Mouse (Mus musculus): Measurements from ENCODE around the gene Ccdc9. TPM values are rescaled to one million over a fixed set of nuclear protein-coding genes. Genes with fewer than 3 reads are reported as not detected.
A peak's percentile ranks its signal among the peaks of the same experiment; 100 is the strongest.

The Ccdc9 gene
- 10 to 100 TPM; 34.6 to 36.9 TPM for total RNA-seq (2021)

- intact Hi-C loops (cut with DNase I): loop anchor here (10.0 kb wide), 1 partner anchor 449 kb away; the partner anchor contains the start of gene Ap2s1
- DNase-seq: peak; percentile 99 to 100
Measured at GRCm38 (mm10) chr7:16286026-16286961, at the start of gene Ccdc9. Ccdc9 (minus strand) TSS chr7:16286795.

- no peak for DNase-seq
- intact Hi-C loops (cut with DNase I): loop anchor here (2.0 kb wide), 1 partner anchor 38 kb away; no protein-coding TSS in a partner anchor
Measured at GRCm38 (mm10) chr7:16329146-16329545, 42.6 kb upstream of the Ccdc9 start.

GRCm38 (mm10) chr7:16326607-16326971 lies 40.0 kb upstream of the Ccdc9 start:
- intact Hi-C loops (cut with DNase I): loop anchor here (1.0 kb wide), 1 partner anchor 32 kb away; no protein-coding TSS in a partner anchor
- no peak for DNase-seq

GRCm38 (mm10) chr7:16325920-16326606 lies 39.5 kb upstream of the Ccdc9 start:
- peak; percentile 68 to 72 for DNase-seq
- intact Hi-C loops (cut with DNase I): loop anchor here (1.0 kb wide), 1 partner anchor 32 kb away; no protein-coding TSS in a partner anchor

GRCm38 (mm10) chr7:16324661-16325060 lies 38.1 kb upstream of the Ccdc9 start:
- intact Hi-C loops (cut with DNase I): no loop called here

GRCm38 (mm10) chr7:16320479-16320878 lies 33.9 kb upstream of the Ccdc9 start:
- intact Hi-C loops (cut with DNase I): no loop called here
- no peak for DNase-seq

More at GRCm38 (mm10) chr7:16324661-16325060, 38.1 kb upstream of the Ccdc9 start:
- DNase-seq: no peak

- intact Hi-C loops (cut with DNase I): no loop called here
Measured at GRCm38 (mm10) chr7:16319216-16319615, 32.6 kb upstream of the Ccdc9 start.

GRCm38 (mm10) chr7:16317094-16317493 lies 30.5 kb upstream of the Ccdc9 start:
- DNase-seq: no peak
- intact Hi-C loops (cut with DNase I): no loop called here

More at GRCm38 (mm10) chr7:16319216-16319615, 32.6 kb upstream of the Ccdc9 start:
- DNase-seq: no peak

GRCm38 (mm10) chr7:16315222-16315759 lies 28.7 kb upstream of the Ccdc9 start:
- intact Hi-C loops (cut with DNase I): no loop called here

GRCm38 (mm10) chr7:16314221-16314775 lies 27.7 kb upstream of the Ccdc9 start:
- intact Hi-C loops (cut with DNase I): loop anchor here (1.0 kb wide), 1 partner anchor 20 kb away; no protein-coding TSS in a partner anchor
- no peak for DNase-seq

More at GRCm38 (mm10) chr7:16315222-16315759, 28.7 kb upstream of the Ccdc9 start:
- DNase-seq: no peak

- intact Hi-C loops (cut with DNase I): loop anchor here (1.0 kb wide), 2 partner anchors 19 to 87 kb away; partner anchors contain the start of gene Zc3h4
- DNase-seq: peak; percentile 91
Measured at GRCm38 (mm10) chr7:16313481-16314220, 27.1 kb upstream of the Ccdc9 start.

- DNase-seq: peak; percentile 77 to 80
Measured at GRCm38 (mm10) chr7:16312672-16313311, 26.2 kb upstream of the Ccdc9 start.

GRCm38 (mm10) chr7:16312011-16312671 lies 25.5 kb upstream of the Ccdc9 start:
- intact Hi-C loops (cut with DNase I): no loop called here
- DNase-seq: peak; percentile 58 to 74

More at GRCm38 (mm10) chr7:16312672-16313311, 26.2 kb upstream of the Ccdc9 start:
- intact Hi-C loops (cut with DNase I): loop anchor here (1.0 kb wide), 1 partner anchor 88 kb away; the partner anchor contains the start of gene Zc3h4

GRCm38 (mm10) chr7:16311453-16312004 lies 24.9 kb upstream of the Ccdc9 start:
- intact Hi-C loops (cut with DNase I): no loop called here
- peak; percentile 43 to 56 for DNase-seq

GRCm38 (mm10) chr7:16310521-16311452 lies 24.2 kb upstream of the Ccdc9 start:
- DNase-seq: peak; percentile 43 to 58
- intact Hi-C loops (cut with DNase I): no loop called here

GRCm38 (mm10) chr7:16310020-16310520 lies 23.5 kb upstream of the Ccdc9 start:
- intact Hi-C loops (cut with DNase I): no loop called here

More at GRCm38 (mm10) chr7:16310020-16310520, 23.5 kb upstream of the Ccdc9 start:
- peak; percentile 89 to 90 for DNase-seq
